Mouse (Mus musculus) testis, adult 2 months (tissue): ENCODE data around the gene Olfr905.

Source experiments
- CTCF ChIP-seq: fragments of 200-500 bp; IDR thresholded peaks from 2 replicates; pipeline ENCODE4 v1.5.1; 2012; ENCODE audit warnings: low read depth, mild to moderate bottlenecking, inconsistent platforms, low read length, moderate library complexity; ENCODE audit not compliant: control insufficient read depth, insufficient read depth, insufficient replicate concordance
- POLR2A ChIP-seq: fragments of 200-500 bp; IDR thresholded peaks from 2 replicates; pipeline ENCODE4 v1.6.1; 2012; ENCODE audit warnings: low read depth, mild to moderate bottlenecking, inconsistent platforms, low read length, moderate library complexity; ENCODE audit not compliant: control insufficient read depth

- TF ChIP-seq CTCF (no peak), POLR2A (no peak)
These were observed 43.9 kb upstream of the Olfr905 start for GRCm38 (mm10) chr9:38427026-38427425.
